Mouse (Mus musculus): Measurements from ENCODE around the gene Cnrip1. TPM values are rescaled to one million over a fixed set of nuclear protein-coding genes. Genes with fewer than 3 reads are reported as not detected.
"Not testable (repeated sequence)": the region's sequence is repeated elsewhere in the genome, so short reads cannot be mapped to it uniquely, and the experiment has no call there.

The Cnrip1 gene
- polyA plus RNA-seq, 1 experiment from 2014 or later, result 215 TPM

- no peaks in the 10 kb centered on the region for H3K27me3 ChIP-seq (ENCODE audit: control insufficient read depth, insufficient read depth, low read depth, low read length)
- H3K27ac ChIP-seq (ENCODE audit: low read length), result no peak overlapping the region
- no peak for ATAC-seq
- no peaks in the 10 kb centered on the region for H3K4me1 ChIP-seq (ENCODE audit: control insufficient read depth, insufficient read depth, low read length)
- no peaks in the 10 kb centered on the region for H3K36me3 ChIP-seq (ENCODE audit: control insufficient read depth, insufficient read depth, low read length)
- H3K9ac ChIP-seq (ENCODE audit: low read depth, low read length), result no peak overlapping the region
- WGBS, result 93% methylated on average over 7 of the region's 7 CpGs
- no peak overlapping the region for H3K4me2 ChIP-seq (ENCODE audit: low read length)
- no peak overlapping the region for H3K4me3 ChIP-seq (ENCODE audit: low read depth, low read length)
- peaks cover 7% of the 10 kb centered on the region; the same call in 1 of the 2 replicates for H3K9me3 ChIP-seq (replicated peaks; ENCODE audit: control insufficient read depth, low read length, poor library complexity, severe bottlenecking)
Measured at GRCm38 (mm10) chr11:17019328-17019727, 32.1 kb upstream of the Cnrip1 start.

DNA sequence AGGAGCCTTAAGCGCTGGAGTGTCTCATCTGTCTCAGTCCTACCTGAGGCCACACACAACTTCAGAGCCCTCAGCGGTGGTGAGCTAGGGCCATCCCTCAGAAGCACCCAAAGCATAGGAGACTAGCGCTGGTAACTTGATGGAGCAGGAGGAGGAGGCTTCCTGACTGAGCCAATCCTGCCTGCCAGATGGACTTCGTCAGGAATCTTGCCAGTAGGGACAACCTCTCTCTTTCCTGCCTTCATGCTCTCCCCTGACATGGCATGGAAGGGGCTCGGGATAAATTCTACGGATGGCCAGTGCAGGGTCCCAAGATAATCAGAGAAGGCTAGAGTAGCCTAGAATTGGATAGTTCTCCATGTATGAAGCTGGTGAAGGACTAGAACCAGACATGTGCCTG lies 28.2 kb upstream of the Cnrip1 start:
- WGBS, result 91% methylated on average over 6 of the region's 6 CpGs
- no peaks in the 10 kb centered on the region for H3K27me3 ChIP-seq (ENCODE audit: control insufficient read depth, insufficient read depth, low read depth, low read length)
- no peaks in the 10 kb centered on the region for H3K4me1 ChIP-seq (ENCODE audit: control insufficient read depth, insufficient read depth, low read length)
- H3K9me3 ChIP-seq (replicated peaks; ENCODE audit: control insufficient read depth, low read length, poor library complexity, severe bottlenecking), result peaks cover 7% of the 10 kb centered on the region; the same call in 1 of the 2 replicates
- no peak overlapping the region for H3K9ac ChIP-seq (ENCODE audit: low read depth, low read length)
- no peak for ATAC-seq
- H3K4me2 ChIP-seq (ENCODE audit: low read length), result no peak overlapping the region
- no peaks in the 10 kb centered on the region for H3K36me3 ChIP-seq (ENCODE audit: control insufficient read depth, insufficient read depth, low read length)
- no peak overlapping the region for H3K27ac ChIP-seq (ENCODE audit: low read length)
- H3K4me3 ChIP-seq (ENCODE audit: low read depth, low read length), result no peak overlapping the region

DNA sequence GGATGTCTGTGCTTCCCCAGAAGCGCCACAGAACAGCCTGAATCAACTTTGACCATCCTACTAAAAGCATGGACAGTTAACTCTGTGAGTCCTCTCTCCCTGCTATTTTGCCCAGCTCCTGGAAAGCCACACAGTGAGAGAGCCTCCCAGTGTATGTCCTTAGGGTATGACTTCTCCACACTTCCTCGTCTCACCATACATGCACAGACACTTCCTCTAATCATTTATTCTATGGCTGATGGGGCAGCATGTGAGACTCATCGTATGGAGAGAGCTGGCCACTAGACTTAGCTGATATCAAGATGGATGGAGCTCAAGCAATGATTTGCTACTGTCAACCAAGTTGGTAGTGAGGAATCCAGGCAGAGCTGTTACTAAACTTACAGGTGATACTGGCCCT lies 27.4 kb upstream of the Cnrip1 start:
- WGBS, result 92% methylated on average over 3 of the region's 3 CpGs

GRCm38 (mm10) chr11:17045806-17046205 lies 5.6 kb upstream of the Cnrip1 start:
- no peak overlapping the region for H3K9ac ChIP-seq (ENCODE audit: low read depth, low read length)
- no peak overlapping the region for H3K4me3 ChIP-seq (ENCODE audit: low read depth, low read length)
- no peak overlapping the region for H3K4me2 ChIP-seq (ENCODE audit: low read length)
- H3K9me3 ChIP-seq (replicated peaks; ENCODE audit: control insufficient read depth, low read length, poor library complexity, severe bottlenecking), result no peaks in the 10 kb centered on the region
- H3K27me3 ChIP-seq (ENCODE audit: control insufficient read depth, insufficient read depth, low read depth, low read length), result no peaks in the 10 kb centered on the region
- no peaks in the 10 kb centered on the region for H3K36me3 ChIP-seq (ENCODE audit: control insufficient read depth, insufficient read depth, low read length)
- H3K4me1 ChIP-seq (ENCODE audit: control insufficient read depth, insufficient read depth, low read length), result peaks cover 1% of the 10 kb centered on the region
- no peak overlapping the region for H3K27ac ChIP-seq (ENCODE audit: low read length)
- ATAC-seq, result no peak
- 91% methylated on average over 2 of the region's 2 CpGs for WGBS

More for the DNA sequence above, 27.4 kb upstream of the Cnrip1 start:
- no peaks in the 10 kb centered on the region for H3K36me3 ChIP-seq (ENCODE audit: control insufficient read depth, insufficient read depth, low read length)
- no peak overlapping the region for H3K4me2 ChIP-seq (ENCODE audit: low read length)
- no peak for ATAC-seq
- no peak overlapping the region for H3K9ac ChIP-seq (ENCODE audit: low read depth, low read length)
- H3K9me3 ChIP-seq (replicated peaks; ENCODE audit: control insufficient read depth, low read length, poor library complexity, severe bottlenecking), result peaks cover under 1% of the 10 kb centered on the region; the same call in 1 of the 2 replicates
- no peaks in the 10 kb centered on the region for H3K27me3 ChIP-seq (ENCODE audit: control insufficient read depth, insufficient read depth, low read depth, low read length)
- no peaks in the 10 kb centered on the region for H3K4me1 ChIP-seq (ENCODE audit: control insufficient read depth, insufficient read depth, low read length)
- H3K4me3 ChIP-seq (ENCODE audit: low read depth, low read length), result no peak overlapping the region
- no peak overlapping the region for H3K27ac ChIP-seq (ENCODE audit: low read length)

- Histone ChIP-seq H3K36me3 (ENCODE audit: control insufficient read depth, insufficient read depth, low read length) (peaks cover 3% of the 10 kb centered on the region; the same call in 1 of the 2 replicates), H3K4me1 (ENCODE audit: control insufficient read depth, insufficient read depth, low read length) (peaks cover 17% of the 10 kb centered on the region), H3K9ac (ENCODE audit: low read depth, low read length) (peak overlapping the region; percentile 80), H3K4me2 (ENCODE audit: low read length) (peak overlapping the region; percentile 79), H3K9me3 (replicated peaks; ENCODE audit: control insufficient read depth, low read length, poor library complexity, severe bottlenecking) (no peaks in the 10 kb centered on the region), H3K27me3 (ENCODE audit: control insufficient read depth, insufficient read depth, low read depth, low read length) (no peaks in the 10 kb centered on the region), H3K27ac (ENCODE audit: low read length) (peak overlapping the region; percentile 90), H3K4me3 (ENCODE audit: low read depth, low read length) (peak overlapping the region; percentile 64)
- WGBS, result 8% methylated on average over 6 of the region's 6 CpGs
- ATAC-seq, result peak; percentile 41
Measured at GRCm38 (mm10) chr11:17052476-17053049, 1.2 kb downstream of the Cnrip1 start.

- not testable (repeated sequence) for H3K27ac ChIP-seq (ENCODE audit: low read length); H3K4me1 ChIP-seq (ENCODE audit: control insufficient read depth, insufficient read depth, low read length); ATAC-seq; H3K9me3 ChIP-seq (replicated peaks; ENCODE audit: control insufficient read depth, low read length, poor library complexity, severe bottlenecking); H3K4me2 ChIP-seq (ENCODE audit: low read length); H3K4me3 ChIP-seq (ENCODE audit: low read depth, low read length); H3K9ac ChIP-seq (ENCODE audit: low read depth, low read length); H3K27me3 ChIP-seq (ENCODE audit: control insufficient read depth, insufficient read depth, low read depth, low read length); H3K36me3 ChIP-seq (ENCODE audit: control insufficient read depth, insufficient read depth, low read length)
- WGBS, result 97% methylated on average over 2 of the region's 2 CpGs
Measured at GRCm38 (mm10) chr11:17069360-17069759, 18.0 kb downstream of the Cnrip1 start.

GRCm38 (mm10) chr11:17075656-17076055 lies 24.3 kb downstream of the Cnrip1 start:
- H3K4me3 ChIP-seq (ENCODE audit: low read depth, low read length), result no peak overlapping the region
- H3K4me1 ChIP-seq (ENCODE audit: control insufficient read depth, insufficient read depth, low read length), result no peaks in the 10 kb centered on the region
- 82% methylated on average over 2 of the region's 2 CpGs for WGBS
- H3K36me3 ChIP-seq (ENCODE audit: control insufficient read depth, insufficient read depth, low read length), result peaks cover 4% of the 10 kb centered on the region; the same call in 1 of the 2 replicates
- no peak overlapping the region for H3K4me2 ChIP-seq (ENCODE audit: low read length)
- H3K27ac ChIP-seq (ENCODE audit: low read length), result no peak overlapping the region
- no peaks in the 10 kb centered on the region for H3K27me3 ChIP-seq (ENCODE audit: control insufficient read depth, insufficient read depth, low read depth, low read length)
- no peaks in the 10 kb centered on the region for H3K9me3 ChIP-seq (replicated peaks; ENCODE audit: control insufficient read depth, low read length, poor library complexity, severe bottlenecking)
- H3K9ac ChIP-seq (ENCODE audit: low read depth, low read length), result no peak overlapping the region
- no peak for ATAC-seq

DNA sequence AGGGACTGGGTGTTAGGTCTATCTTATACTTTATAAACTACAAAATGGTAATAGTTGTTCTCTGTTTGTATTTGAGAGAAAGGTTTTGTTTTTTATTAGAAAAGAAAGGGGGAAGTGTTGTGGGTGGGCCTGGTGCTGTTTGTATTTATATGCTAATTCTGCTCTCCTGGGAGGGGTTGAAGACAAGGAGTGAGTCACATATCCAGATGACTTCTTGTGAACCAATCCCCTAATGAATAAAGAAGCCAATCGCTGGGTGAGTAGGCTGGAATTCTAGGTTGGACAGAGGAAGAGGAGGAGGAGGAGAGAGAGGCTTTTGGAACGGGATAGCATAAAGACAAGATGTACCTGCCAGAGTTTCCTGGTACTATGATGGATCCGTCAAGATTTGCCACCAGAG lies 30.7 kb downstream of the Cnrip1 start:
- no peak for ATAC-seq
- 58% methylated on average over 3 of the region's 3 CpGs for WGBS
- Histone ChIP-seq H3K27ac (ENCODE audit: low read length) (no peak overlapping the region), H3K36me3 (ENCODE audit: control insufficient read depth, insufficient read depth, low read length) (peaks cover 4% of the 10 kb centered on the region; the same call in 1 of the 2 replicates), H3K27me3 (ENCODE audit: control insufficient read depth, insufficient read depth, low read depth, low read length) (no peaks in the 10 kb centered on the region), H3K9ac (ENCODE audit: low read depth, low read length) (no peak overlapping the region), H3K4me3 (ENCODE audit: low read depth, low read length) (no peak overlapping the region), H3K4me2 (ENCODE audit: low read length) (no peak overlapping the region), H3K4me1 (ENCODE audit: control insufficient read depth, insufficient read depth, low read length) (no peaks in the 10 kb centered on the region), H3K9me3 (replicated peaks; ENCODE audit: control insufficient read depth, low read length, poor library complexity, severe bottlenecking) (no peaks in the 10 kb centered on the region)

GRCm38 (mm10) chr11:17082953-17083352 lies 31.6 kb downstream of the Cnrip1 start:
- Histone ChIP-seq H3K27me3 (ENCODE audit: control insufficient read depth, insufficient read depth, low read depth, low read length) (no peaks in the 10 kb centered on the region), H3K4me1 (ENCODE audit: control insufficient read depth, insufficient read depth, low read length) (no peaks in the 10 kb centered on the region), H3K36me3 (ENCODE audit: control insufficient read depth, insufficient read depth, low read length) (peaks cover 4% of the 10 kb centered on the region; the same call in 1 of the 2 replicates), H3K9ac (ENCODE audit: low read depth, low read length) (no peak overlapping the region), H3K4me3 (ENCODE audit: low read depth, low read length) (no peak overlapping the region), H3K27ac (ENCODE audit: low read length) (no peak overlapping the region), H3K4me2 (ENCODE audit: low read length) (no peak overlapping the region), H3K9me3 (replicated peaks; ENCODE audit: control insufficient read depth, low read length, poor library complexity, severe bottlenecking) (no peaks in the 10 kb centered on the region)
- ATAC-seq, result peak; percentile 68; the same call in 1 of the 2 replicates
- 52% methylated on average over 2 of the region's 2 CpGs for WGBS

Data from midbrain, embryonic 16.5 days (tissue).